In the genomic region with DNA sequence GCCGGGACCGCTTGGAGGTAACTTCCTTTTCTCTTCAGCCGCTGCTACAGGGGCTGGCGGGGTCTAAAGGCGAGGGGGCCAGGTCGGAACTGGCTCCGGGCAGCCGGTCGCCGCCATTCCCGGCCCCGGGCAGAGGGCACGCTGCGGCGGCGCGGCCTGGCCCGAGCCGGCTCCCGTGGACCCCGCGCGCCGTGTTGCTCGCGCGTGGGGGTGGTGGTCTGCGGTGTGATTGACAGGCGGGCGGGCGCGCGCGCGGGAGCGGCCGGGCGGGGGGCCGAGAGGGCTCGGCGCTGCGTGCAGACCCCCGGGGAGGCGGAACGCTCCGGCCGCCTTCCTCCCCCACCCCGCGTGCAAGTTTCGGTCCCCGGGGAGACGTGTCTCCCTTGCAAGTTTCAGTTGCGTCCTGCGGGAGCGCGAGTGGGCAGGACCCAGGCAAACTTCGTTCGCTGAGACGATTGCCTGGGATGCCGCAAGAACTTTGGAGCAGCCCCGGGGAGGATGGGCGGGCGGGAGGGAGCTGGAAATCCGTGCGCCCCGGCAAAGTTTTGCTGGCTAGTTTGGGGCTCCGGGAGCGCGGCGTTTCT, we compare ENCODE assay signal across 8 mouse cellular contexts. TPM values are rescaled to one million over a fixed set of nuclear protein-coding genes. Genes with fewer than 3 reads are reported as not detected.
DNase-seq lines count a peak whose midpoint lies in the region.

No protein-coding gene starts in this region.

- DNase-seq in adipocyte (ENCODE audit: low spot score): peak; percentile 64
- DNase-seq in cerebellum, postnatal 36 days: peak; percentile 43 to 54
- DNase-seq in gastrocnemius, postnatal 10 days: peak; percentile 60
- peak; percentile 64 for DNase-seq in induced T-regulatory cell, adult 2 months (ENCODE audit: low read depth)
- peak; percentile 59 for DNase-seq in left cerebral cortex, postnatal 4 days
- peak; percentile 70 for DNase-seq in mesoderm, embryonic 11.5 days (ENCODE audit: low read depth, low spot score)
- DNase-seq in right cerebral cortex, postnatal 36 days (ENCODE audit: low spot score in 2 of 2): peak; percentile 10 to 15
- DNase-seq in c-Kit-positive CD71-positive TER-119-positive erythroid progenitor cells, embryonic 14.5 days (ENCODE audit: low spot score): no peak

- intact Hi-C loops in left cerebral cortex, postnatal 4 days (cut with DNase I): loop anchor here (10.0 kb wide), 2 partner anchors 82 to 98 kb away; no protein-coding TSS in a partner anchor

RNA-seq across cellular contexts. Expression of a gene that starts 0.6 kb away (rescaled TPM):
- total RNA-seq in gastrocnemius, postnatal 10 days (2021): 10 to 100 TPM in 1 of 2 experiments, 1 to 10 TPM in 1; 8.9 to 11.4 TPM
- 10 to 100 TPM; 26.7 to 30.0 TPM for total RNA-seq in left cerebral cortex, postnatal 4 days (2021)
